Mouse (Mus musculus) midbrain, postnatal 0 days (tissue): ENCODE data around the gene Gbgt1. TPM values are rescaled to one million over a fixed set of nuclear protein-coding genes. Genes with fewer than 3 reads are reported as not detected.

Experiments
- ATAC-seq: fragments of 200-750 bp; cut with Nextera tagmentation; 2 replicates; pipeline ENCODE4 v1.8.0; 2017; ENCODE audit warnings: moderate number of reproducible peaks, mild to moderate bottlenecking, moderate TSS enrichment, moderate library complexity; ENCODE audit not compliant: low FRiP score
- DNase-seq: peaks from one replicate; pipeline ENCODE4 v3.0.0-alpha.2; 2015; ENCODE audit warnings: low spot score
- H3K27ac ChIP-seq: fragments of 300-500 bp; sonication (generic); 2 replicates; pipeline ENCODE4 v1.5.1; 2014; ENCODE audit warnings: low read depth, mild to moderate bottlenecking, low read length, mixed read lengths
- H3K27me3 ChIP-seq: fragments of 300-500 bp; sonication (generic); 2 replicates; pipeline ENCODE4 v1.6.1; 2014; ENCODE audit warnings: low read length, control low read depth, mixed read lengths; ENCODE audit not compliant: insufficient read depth
- H3K36me3 ChIP-seq: fragments of 300-500 bp; sonication (generic); 2 replicates; pipeline ENCODE4 v1.6.1; 2014; ENCODE audit warnings: low read length, control low read depth, mixed read lengths; ENCODE audit not compliant: insufficient read depth
- H3K4me1 ChIP-seq: fragments of 300-500 bp; sonication (generic); 2 replicates; pipeline ENCODE4 v1.6.1; 2014; ENCODE audit warnings: mild to moderate bottlenecking, control low read depth, antibody characterized with exemption, low read length, mixed read lengths; ENCODE audit not compliant: insufficient read depth
- H3K4me2 ChIP-seq: fragments of 300-500 bp; sonication (generic); 2 replicates; pipeline ENCODE4 v1.6.1; 2014; ENCODE audit warnings: low read depth, mild to moderate bottlenecking, low read length, mixed read lengths; ENCODE audit not compliant: poor library complexity, severe bottlenecking
- H3K4me3 ChIP-seq: fragments of 300-500 bp; sonication (generic); 2 replicates; pipeline ENCODE4 v1.5.1; 2014; ENCODE audit warnings: low read depth, mild to moderate bottlenecking, low read length, moderate library complexity
- H3K9ac ChIP-seq: fragments of 300-500 bp; sonication (generic); replicated peaks from 2 replicates; pipeline ENCODE4 v1.6.1; 2014; ENCODE audit warnings: mild to moderate bottlenecking, low read length, moderate library complexity, mixed read lengths; ENCODE audit not compliant: poor library complexity, severe bottlenecking
- H3K9me3 ChIP-seq: fragments of 300-500 bp; sonication (generic); 2 replicates; pipeline ENCODE4 v1.6.1; 2016; ENCODE audit warnings: low read length, control low read depth
- CTCF ChIP-seq: IDR thresholded peaks from 2 replicates; pipeline ENCODE4 v1.5.1; 2016; ENCODE audit warnings: antibody characterized with exemption, mild to moderate bottlenecking
- WGBS: fragments of 180-500 bp; shearing (Covaris S2); extraction: QIAGEN DNeasy Blood & Tissue Kit; methylation state at CpG from one replicate; pipeline ENCODE4 v1.1.7; 2014; 5-methylcytosine and 5-hydroxymethylcytosine counted together
- polyA plus RNA-seq: library from polyadenylated mRNA; unstranded; fragments of >200 nt; fragmentation: Nextera tagmentation; extraction: Ambion mirVana; gene quantifications from 2 replicates; pipeline ENCODE4 v1.2.1, GENCODE M21; 2015
- total RNA-seq: library from RNA; depleted of rRNA; stranded (reverse); fragments of >200 nt; gene quantifications from 2 replicates; pipeline ENCODE4 v1.2.3, GENCODE M21; 2014

Gbgt1 gene
- total and polyA plus RNA-seq, 2 experiments from 2014 or later, result 0.81 to 5.4 TPM

DNA sequence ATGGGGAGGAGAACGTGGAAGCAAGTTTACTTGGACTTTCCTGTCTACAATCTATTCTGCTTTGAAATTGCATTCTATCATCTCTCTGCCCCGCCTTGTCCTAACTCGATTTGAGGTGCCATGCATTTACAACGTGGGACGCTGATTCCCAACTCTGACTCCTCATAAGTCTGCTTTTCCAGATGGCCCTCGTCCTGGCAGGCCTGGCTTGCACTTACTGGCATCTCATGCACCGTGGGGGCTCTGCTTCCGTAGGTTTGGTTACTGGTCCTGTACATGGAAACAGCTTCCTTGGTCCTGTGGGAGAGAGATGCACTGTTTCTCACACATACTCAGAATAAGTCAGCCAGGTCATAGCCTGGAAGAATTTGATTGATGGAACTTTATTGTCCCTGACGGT, 31.8 kb upstream of the Gbgt1 start:
- no peak for ATAC-seq
- WGBS, result 78% methylated on average over 9 of the region's 9 CpGs

DNA sequence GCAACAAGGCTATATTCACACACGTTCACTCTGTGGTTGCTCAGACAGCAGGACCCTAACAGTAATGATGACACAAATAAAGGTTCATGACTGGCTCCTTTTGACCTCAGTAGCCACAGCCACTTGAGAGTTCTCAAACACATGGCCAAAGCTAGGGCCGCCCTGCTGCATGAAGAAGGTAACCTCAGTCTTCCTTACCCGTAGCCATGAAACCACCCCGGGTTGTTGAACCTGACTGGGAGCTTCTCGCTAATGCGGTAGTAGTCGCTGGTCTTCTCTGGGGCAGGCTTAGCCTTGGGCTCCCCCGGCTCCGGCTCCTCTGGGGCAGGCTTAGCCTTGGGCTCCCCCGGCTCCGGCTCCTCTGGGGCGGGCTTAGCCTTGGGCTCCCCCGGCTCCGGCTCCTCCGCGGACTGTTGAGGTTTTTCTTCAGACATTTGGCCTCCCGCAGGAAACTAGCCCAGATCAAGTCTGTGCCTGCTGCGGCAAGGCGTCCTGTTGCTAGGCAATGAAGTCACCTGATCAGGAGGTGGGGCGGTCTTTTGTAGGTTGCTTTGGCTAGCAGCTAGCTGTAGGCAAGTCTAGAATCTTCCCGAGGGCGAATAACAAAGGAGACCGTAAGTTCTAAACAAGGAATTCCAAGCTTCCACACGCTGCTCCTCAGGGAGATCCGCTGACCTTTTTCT, 30.7 kb upstream of the Gbgt1 start, which contains the start of gene 1700007K13Rik:
Gene 1700007K13Rik, minus strand, starts transcription at position 497 of the 683 bp plus-strand sequence.
- H3K4me2 ChIP-seq, result peak within 1 kb of the TSS; percentile 56
- H3K27ac ChIP-seq, result peak within 1 kb of the TSS; percentile 55
- peaks cover 14% of the 10 kb centered on the region for H3K4me1 ChIP-seq
- H3K36me3 ChIP-seq, result peaks cover 10% of the 10 kb centered on the region
- peak within 1 kb of the TSS; percentile 51; the same call in 1 of the 2 replicates for H3K9ac ChIP-seq
- no peak for TF ChIP-seq CTCF
- H3K27me3 ChIP-seq, result no peaks in the 10 kb centered on the region
- no peaks in the 10 kb centered on the region for H3K9me3 ChIP-seq
- 5% methylated on average over 25 of the region's 25 CpGs for WGBS
- peak; percentile 79 for DNase-seq
- ATAC-seq, result peak; percentile 72
- H3K4me3 ChIP-seq, result peak within 1 kb of the TSS; percentile 30

More for the DNA sequence above, 31.8 kb upstream of the Gbgt1 start:
- Histone ChIP-seq H3K27me3 (no peaks in the 10 kb centered on the region), H3K4me3 (no peak overlapping the region), H3K27ac (no peak overlapping the region), H3K4me1 (peaks cover 14% of the 10 kb centered on the region), H3K9me3 (no peaks in the 10 kb centered on the region), H3K4me2 (no peak overlapping the region), H3K36me3 (peaks cover 8% of the 10 kb centered on the region), H3K9ac (no peak overlapping the region)
- TF ChIP-seq CTCF, result no peak
- DNase-seq, result no peak

DNA sequence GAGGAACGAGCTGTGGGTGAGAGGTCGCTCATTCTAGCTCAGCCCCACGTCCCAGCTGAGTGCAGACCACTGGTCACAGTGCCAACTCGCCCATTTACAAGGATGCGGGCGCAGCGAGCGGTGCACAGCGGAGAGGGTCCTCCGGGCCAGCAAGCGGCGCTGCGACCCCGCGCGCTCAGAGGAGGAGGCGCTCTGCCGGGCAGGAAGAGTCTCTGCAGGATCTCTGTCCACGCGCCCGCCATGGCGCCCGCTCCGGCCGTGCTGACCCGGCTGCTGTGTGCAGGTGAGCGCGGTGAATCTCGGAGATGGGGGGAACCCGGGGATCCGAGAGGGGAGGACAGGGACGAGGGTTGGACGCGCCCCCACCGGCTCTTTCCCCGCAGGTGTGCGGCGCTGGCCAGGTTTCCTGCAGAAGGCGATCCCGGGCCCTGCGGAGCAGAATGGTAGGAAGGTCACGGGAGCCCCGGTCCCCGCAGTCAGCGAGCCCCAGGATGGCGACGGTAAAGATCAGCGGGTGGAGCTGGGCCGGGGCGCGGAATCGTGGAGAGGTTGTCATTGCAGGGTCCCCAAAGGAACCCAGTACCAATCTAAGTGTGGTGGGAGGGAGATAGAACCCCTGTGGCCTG, 28.7 kb upstream of the Gbgt1 start, which contains the start of gene Mrps2:
Gene Mrps2, plus strand, starts transcription at position 207 of the 626 bp plus-strand sequence.
- DNase-seq, result peak; percentile 89
- Histone ChIP-seq H3K4me2 (peak within 1 kb of the TSS; percentile 82), H3K27me3 (no peaks in the 10 kb centered on the region), H3K9me3 (0 out of 2 replicates have a peak, but pooled peaks cover under 1% of the 10 kb centered on the region), H3K9ac (peak within 1 kb of the TSS; percentile 95), H3K27ac (peak within 1 kb of the TSS; percentile 65), H3K4me3 (peak within 1 kb of the TSS; percentile 92), H3K4me1 (peaks cover 14% of the 10 kb centered on the region), H3K36me3 (peaks cover 16% of the 10 kb centered on the region)
- WGBS, result under 1% methylated on average over 52 of the region's 52 CpGs
- ATAC-seq, result peak; percentile 85
- TF ChIP-seq CTCF, result peak; percentile 95

- peaks cover 18% of the 10 kb centered on the region for H3K36me3 ChIP-seq
- peak overlapping the region; percentile 92 for H3K4me3 ChIP-seq
- peak overlapping the region; percentile 65; the same call in 1 of the 2 replicates for H3K27ac ChIP-seq
- 60% methylated on average over 18 of the region's 18 CpGs for WGBS
- TF ChIP-seq CTCF, result no peak
- no peak for DNase-seq
- no peaks in the 10 kb centered on the region for H3K27me3 ChIP-seq
- H3K4me2 ChIP-seq, result peak overlapping the region; percentile 82
- peak overlapping the region; percentile 95 for H3K9ac ChIP-seq
- peaks cover 14% of the 10 kb centered on the region for H3K4me1 ChIP-seq
- no peak for ATAC-seq
- H3K9me3 ChIP-seq, result 0 out of 2 replicates have a peak, but pooled peaks cover 3% of the 10 kb centered on the region
Measured at GRCm38 (mm10) chr2:28468486-28469225, 28.0 kb upstream of the Gbgt1 start.

DNA sequence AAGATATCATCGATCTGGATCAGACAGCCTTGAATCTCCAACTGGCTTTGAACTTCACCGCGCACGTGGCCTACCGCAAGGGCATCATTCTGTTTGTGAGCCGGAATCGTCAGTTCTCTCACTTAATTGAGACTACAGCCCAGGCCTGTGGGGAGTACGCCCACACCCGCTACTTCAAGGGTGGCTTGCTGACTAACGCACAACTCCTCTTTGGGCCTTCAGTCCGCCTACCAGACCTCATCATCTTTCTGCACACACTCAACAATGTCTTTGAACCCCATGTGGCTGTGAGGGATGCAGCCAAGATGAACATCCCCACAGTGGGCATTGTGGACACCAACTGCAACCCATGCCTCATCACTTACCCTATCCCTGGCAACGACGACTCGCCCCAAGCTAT, 27.2 kb upstream of the Gbgt1 start:
- Histone ChIP-seq H3K4me3 (no peak overlapping the region), H3K27ac (no peak overlapping the region), H3K4me2 (no peak overlapping the region), H3K9me3 (0 out of 2 replicates have a peak, but pooled peaks cover 3% of the 10 kb centered on the region), H3K4me1 (peaks cover 14% of the 10 kb centered on the region), H3K27me3 (no peaks in the 10 kb centered on the region), H3K9ac (no peak overlapping the region), H3K36me3 (peaks cover 18% of the 10 kb centered on the region)
- DNase-seq (no peak), ATAC-seq (no peak)
- WGBS, result 98% methylated on average over 14 of the region's 14 CpGs
- no peak for TF ChIP-seq CTCF
